Mouse (Mus musculus): Measurements from ENCODE around the gene Dynlrb1.

The Dynlrb1 gene

GRCm38 (mm10) chr2:155283793-155284192 is 47.5 kb downstream of the Dynlrb1 start:
- DNase-seq (ENCODE audit: low spot score) = no peak

- no peak for DNase-seq (ENCODE audit: low spot score)
Observed at GRCm38 (mm10) chr2:155284647-155285046, 48.3 kb downstream of the Dynlrb1 start.

- no peak for DNase-seq (ENCODE audit: low spot score)
Observed at GRCm38 (mm10) chr2:155285744-155286143, 49.4 kb downstream of the Dynlrb1 start.

- DNase-seq (ENCODE audit: low spot score) = no peak
Observed at GRCm38 (mm10) chr2:155287456-155288250, 51.3 kb downstream of the Dynlrb1 start.

DNA sequence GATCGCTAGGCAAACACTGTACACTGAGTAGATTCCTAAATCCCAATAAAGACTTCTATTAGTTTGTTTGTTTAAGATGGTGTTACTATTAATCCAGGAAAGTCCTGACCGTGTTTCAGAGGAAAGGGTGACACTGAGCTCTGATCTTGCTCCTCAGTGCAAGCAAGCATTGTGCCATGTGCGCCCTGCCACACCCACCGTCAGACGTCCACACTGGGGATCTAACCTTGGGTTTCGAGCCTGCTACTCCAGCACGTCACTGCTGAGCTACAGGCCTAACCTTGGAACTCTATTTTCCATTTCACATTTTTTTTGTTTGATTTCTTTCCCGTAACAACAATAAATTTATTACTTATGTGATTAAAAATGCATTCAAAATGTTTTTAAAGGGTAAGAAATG is 53.7 kb downstream of the Dynlrb1 start:
- DNase-seq (ENCODE audit: low spot score) = no peak

DNA sequence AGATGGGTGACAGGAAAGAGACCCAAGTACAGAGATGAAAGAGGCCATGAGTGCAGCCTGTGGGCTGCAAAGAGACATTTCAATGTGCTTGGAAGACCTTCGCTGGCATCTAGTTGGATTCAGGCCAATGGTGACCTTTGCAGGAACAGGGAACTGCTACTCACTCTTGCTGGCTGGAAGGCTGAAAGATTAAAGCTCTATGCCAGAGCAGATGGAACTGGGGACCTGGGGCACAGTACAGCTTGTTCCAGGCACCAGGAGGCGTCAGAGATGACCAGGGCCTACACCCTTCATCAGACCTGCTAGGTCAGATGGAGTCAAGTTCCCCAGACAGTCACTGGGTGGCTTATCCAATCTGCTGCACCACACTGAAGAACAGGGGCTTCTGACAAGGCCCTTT is 57.0 kb downstream of the Dynlrb1 start:
- no peak for DNase-seq (ENCODE audit: low spot score)

- no peak for DNase-seq (ENCODE audit: low spot score)
Observed at GRCm38 (mm10) chr2:155293946-155294345, 57.6 kb downstream of the Dynlrb1 start.

GRCm38 (mm10) chr2:155295453-155295852 is 59.1 kb downstream of the Dynlrb1 start:
- no peak for DNase-seq (ENCODE audit: low spot score)

DNA sequence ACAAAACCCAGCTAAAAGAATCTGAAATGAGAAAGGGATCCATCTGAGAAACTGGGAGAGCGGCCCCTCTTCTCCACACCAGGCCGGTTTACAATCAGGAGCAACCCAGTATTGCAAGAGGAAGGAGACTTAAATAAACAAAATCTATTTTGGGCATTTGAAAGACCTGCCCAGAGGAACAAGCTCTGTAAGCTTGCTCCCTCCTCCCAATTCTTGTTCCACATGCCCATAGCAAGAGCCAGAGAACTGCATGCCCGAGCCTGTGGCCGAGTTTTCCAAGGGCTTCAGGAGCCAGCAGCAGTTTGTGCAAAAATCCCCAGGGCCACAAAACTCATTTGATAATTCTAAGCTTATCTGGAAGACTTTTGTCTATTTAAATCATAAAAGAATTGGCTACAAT is 63.2 kb downstream of the Dynlrb1 start:
- DNase-seq (ENCODE audit: low spot score) = no peak
